Mouse (Mus musculus) urinary bladder, postnatal 10 days (tissue): ENCODE results near the gene Polr1c.

Experiments
- DNase-seq: peaks from one replicate; pipeline ENCODE4 v3.0.0; 2022; ENCODE audit warnings: low spot score

Gene Polr1c

GRCm38 (mm10) chr17:46265918-46266618 is 18.2 kb upstream of the Polr1c start:
- DNase-seq = no peak

GRCm38 (mm10) chr17:46265502-46265901 is 17.6 kb upstream of the Polr1c start:
- DNase-seq = no peak

- no peak for DNase-seq
Observed at GRCm38 (mm10) chr17:46262201-46262694, 14.4 kb upstream of the Polr1c start.

- no peak for DNase-seq
Observed at GRCm38 (mm10) chr17:46259675-46260074, 11.8 kb upstream of the Polr1c start.

GRCm38 (mm10) chr17:46258279-46259053 is 10.6 kb upstream of the Polr1c start:
- DNase-seq = no peak

- DNase-seq = no peak
Observed at GRCm38 (mm10) chr17:46255147-46255546, 7.3 kb upstream of the Polr1c start.

GRCm38 (mm10) chr17:46254106-46254505 is 6.3 kb upstream of the Polr1c start:
- DNase-seq = no peak

- peak; percentile 67 for DNase-seq
Observed at GRCm38 (mm10) chr17:46253452-46254084, 5.7 kb upstream of the Polr1c start, which contains the start of gene Lrrc73. Lrrc73 (plus strand) TSS chr17:46253531.

- no peak for DNase-seq
Observed at GRCm38 (mm10) chr17:46252571-46253451, 5.0 kb upstream of the Polr1c start.

GRCm38 (mm10) chr17:46251174-46251573 is 3.3 kb upstream of the Polr1c start:
- DNase-seq = no peak

- no peak for DNase-seq
Observed at GRCm38 (mm10) chr17:46248189-46248522, 302 bp upstream of the Polr1c start.

- DNase-seq = no peak
Observed at GRCm38 (mm10) chr17:46244579-46244978, 3.3 kb downstream of the Polr1c start.

- no peak for DNase-seq
Observed at GRCm38 (mm10) chr17:46243624-46244023, 4.2 kb downstream of the Polr1c start.

GRCm38 (mm10) chr17:46242993-46243392 is 4.9 kb downstream of the Polr1c start:
- DNase-seq = no peak

- DNase-seq = no peak
Observed at GRCm38 (mm10) chr17:46242274-46242673, 5.6 kb downstream of the Polr1c start.

GRCm38 (mm10) chr17:46241471-46241870 is 6.4 kb downstream of the Polr1c start:
- DNase-seq = no peak

- DNase-seq = no peak
Observed at GRCm38 (mm10) chr17:46239516-46240114, 8.2 kb downstream of the Polr1c start.

GRCm38 (mm10) chr17:46237480-46237879 is 10.4 kb downstream of the Polr1c start:
- DNase-seq = no peak

- DNase-seq = no peak
Observed at GRCm38 (mm10) chr17:46237079-46237478, 10.8 kb downstream of the Polr1c start.

GRCm38 (mm10) chr17:46236067-46236466 is 11.8 kb downstream of the Polr1c start:
- DNase-seq = no peak

GRCm38 (mm10) chr17:46227576-46227975 is 20.3 kb downstream of the Polr1c start:
- DNase-seq = no peak
